Mouse (Mus musculus) embryo, embryonic 11 days (tissue): ENCODE measurements around the gene Ntn1.
A peak's percentile ranks its signal among the peaks of the same experiment; 100 is the strongest.

Experiments
- DNase-seq: peaks from one replicate; pipeline ENCODE4 v3.0.0-alpha.2; 2015

Ntn1 gene

GRCm38 (mm10) chr11:68400727-68401219 is at the start of gene Ntn1:
Ntn1 (minus strand) TSS chr11:68400823.
- DNase-seq: no peak

- no peak for DNase-seq
These were observed 47.7 kb upstream of the Ntn1 start for GRCm38 (mm10) chr11:68448356-68448755.

- no peak for DNase-seq
These were observed 46.6 kb upstream of the Ntn1 start for GRCm38 (mm10) chr11:68447242-68447641.

- DNase-seq: no peak
These were observed 45.9 kb upstream of the Ntn1 start for GRCm38 (mm10) chr11:68446547-68446946.

- DNase-seq: no peak
These were observed 45.3 kb upstream of the Ntn1 start for GRCm38 (mm10) chr11:68445901-68446300.

- no peak for DNase-seq
These were observed 42.5 kb upstream of the Ntn1 start for GRCm38 (mm10) chr11:68442983-68443638.

- DNase-seq: no peak
These were observed 41.7 kb upstream of the Ntn1 start for GRCm38 (mm10) chr11:68442346-68442745.

- DNase-seq: no peak
These were observed 40.3 kb upstream of the Ntn1 start for GRCm38 (mm10) chr11:68440965-68441364.

- no peak for DNase-seq
These were observed 39.5 kb upstream of the Ntn1 start for GRCm38 (mm10) chr11:68440100-68440499.

- no peak for DNase-seq
These were observed 35.8 kb upstream of the Ntn1 start for GRCm38 (mm10) chr11:68436376-68436775.

GRCm38 (mm10) chr11:68435601-68436000 is 35.0 kb upstream of the Ntn1 start:
- no peak for DNase-seq

- DNase-seq: no peak
These were observed 34.1 kb upstream of the Ntn1 start for GRCm38 (mm10) chr11:68434697-68435096.

- DNase-seq: no peak
These were observed 32.9 kb upstream of the Ntn1 start for GRCm38 (mm10) chr11:68433534-68433933.

GRCm38 (mm10) chr11:68432361-68433021 is 31.9 kb upstream of the Ntn1 start:
- DNase-seq: no peak

- peak; percentile 94 for DNase-seq
These were observed 31.2 kb upstream of the Ntn1 start, which contains the start of gene Pik3r5 for GRCm38 (mm10) chr11:68431699-68432360. Pik3r5 (plus strand) TSS chr11:68432121.

- no peak for DNase-seq
These were observed 30.0 kb upstream of the Ntn1 start for GRCm38 (mm10) chr11:68430662-68431061.

- no peak for DNase-seq
These were observed 26.5 kb upstream of the Ntn1 start for GRCm38 (mm10) chr11:68427083-68427570.

- DNase-seq: peak; percentile 56
These were observed 25.1 kb upstream of the Ntn1 start for GRCm38 (mm10) chr11:68425492-68426315.

GRCm38 (mm10) chr11:68417831-68418230 is 17.2 kb upstream of the Ntn1 start:
- DNase-seq: no peak

GRCm38 (mm10) chr11:68417001-68417400 is 16.4 kb upstream of the Ntn1 start:
- no peak for DNase-seq

GRCm38 (mm10) chr11:68408127-68408526 is 7.5 kb upstream of the Ntn1 start:
- peak; percentile 89 for DNase-seq

GRCm38 (mm10) chr11:68407266-68407926 is 6.8 kb upstream of the Ntn1 start:
- DNase-seq: no peak
